Mouse (Mus musculus): ENCODE measurements at regions not wholly inside any gene's neighbourhood (a gene's known extent, or its start where the extent isn't known, plus 50 kb on each side); places are given as distances from the start of the nearest gene placed in this dataset.

DNA sequence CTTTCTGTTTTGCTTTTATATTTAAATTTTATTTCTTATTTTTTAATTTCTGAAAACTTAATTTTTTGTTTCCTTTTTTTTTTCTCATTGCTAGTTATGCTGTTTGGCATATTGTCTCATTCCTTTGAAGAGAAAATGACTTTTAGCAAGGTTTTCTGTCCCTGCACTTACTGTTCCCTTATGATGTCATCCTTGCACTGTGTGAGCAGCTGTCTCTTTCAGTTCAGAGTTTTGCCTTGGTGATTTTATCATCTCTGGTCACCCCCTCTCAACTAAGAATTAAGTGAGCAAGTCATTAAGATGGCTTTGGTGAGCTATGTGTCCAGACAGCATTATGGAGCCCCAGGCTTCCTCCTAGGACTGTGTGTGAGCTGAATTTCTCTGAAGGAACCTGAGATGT, 774.3 kb upstream of the Lrrc6 start:
- TF ChIP-seq MAX (IDR thresholded peaks at IDR 0.05; ENCODE audit: low read depth), result no peak
- TF ChIP-seq POLR2A (IDR thresholded peaks at IDR 0.05; ENCODE audit: insufficient read length, low read depth), result no peak
- peak; percentile 41 for TF ChIP-seq TCF12 (IDR thresholded peaks at IDR 0.05; ENCODE audit: insufficient read depth, poor library complexity, severe bottlenecking)
- TF ChIP-seq CEBPB (IDR thresholded peaks at IDR 0.05; ENCODE audit: insufficient read depth, poor library complexity, severe bottlenecking), result no peak
- no peak for TF ChIP-seq SRF (IDR thresholded peaks at IDR 0.05; ENCODE audit: control insufficient read depth, insufficient read length, low read depth)
- TF ChIP-seq USF1 (IDR thresholded peaks at IDR 0.05; ENCODE audit: low read depth), result no peak
- peak in 2 of 3 experiments; percentile 72 to 82 for TF ChIP-seq MYOD1 (IDR thresholded peaks at IDR 0.05; ENCODE audit: control insufficient read depth in 1 of 3, insufficient read length in 2 of 3, low read depth in 2 of 3)
- no peak for TF ChIP-seq POLR2AphosphoS2 (IDR thresholded peaks at IDR 0.05; ENCODE audit: insufficient read length, low read depth)
- no peak for TF ChIP-seq MYOG (IDR thresholded peaks at IDR 0.05; ENCODE audit: control insufficient read depth in 1 of 3, insufficient read depth in 1 of 3, insufficient read length in 2 of 3, low read depth in 2 of 3)
- no peak for TF ChIP-seq TCF3 (IDR thresholded peaks at IDR 0.05; ENCODE audit: insufficient read length, low read depth)

All from myocyte (in vitro differentiated cells).